Mouse (Mus musculus) cerebral cortex, adult 2 months (tissue): ENCODE data around the gene Calm3.

Experiments
- WGBS: fragments of 180-500 bp; shearing (Covaris S2); methylation state at CpG from one replicate; pipeline ENCODE4 v1.1.7; 2018; 5-methylcytosine and 5-hydroxymethylcytosine counted together

Gene Calm3

DNA sequence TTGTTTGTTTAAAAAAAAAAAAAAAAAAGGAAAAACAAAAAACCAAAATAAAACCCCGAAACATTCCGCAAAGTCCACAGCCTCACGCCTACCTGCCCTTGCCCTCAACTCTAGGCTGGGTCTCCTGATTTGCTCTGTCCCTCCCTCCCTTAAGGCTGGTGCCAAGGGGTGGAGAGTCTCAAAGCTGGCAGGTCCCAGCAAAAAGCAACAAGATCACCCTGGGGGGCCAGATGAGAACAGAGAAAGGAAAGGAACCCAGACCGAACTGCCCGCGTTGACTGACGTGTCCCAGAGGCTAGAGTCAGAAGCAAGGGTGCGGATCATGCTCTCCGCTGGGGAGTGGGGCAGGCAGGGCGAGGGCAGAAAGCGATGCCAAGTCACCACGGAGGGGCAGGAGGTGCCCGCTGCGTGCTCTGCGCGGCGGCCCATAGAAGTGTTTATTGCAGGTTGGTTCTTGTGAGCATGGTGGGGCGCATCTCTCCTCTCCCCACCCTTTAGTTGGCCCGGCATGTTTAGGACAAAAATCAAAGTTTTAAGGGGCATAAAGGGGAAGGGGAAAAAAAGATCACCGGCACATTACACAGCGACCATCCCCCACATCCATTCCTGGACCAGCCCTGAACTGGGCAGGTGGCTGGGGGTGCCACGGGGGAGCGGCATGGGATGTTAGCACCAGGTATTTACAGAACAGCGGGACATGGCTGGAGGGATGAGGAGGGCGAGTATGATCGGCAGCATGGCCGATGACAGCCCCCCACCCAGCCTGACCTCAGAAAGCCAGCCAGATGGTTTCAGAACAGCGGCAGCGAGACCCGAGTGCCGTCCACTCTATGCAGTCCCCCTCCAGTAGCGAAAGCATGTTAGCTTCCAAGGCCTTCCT, 8.2 kb downstream of the Calm3 start:
- 75% methylated on average over 32 of the region's 32 CpGs for WGBS

DNA sequence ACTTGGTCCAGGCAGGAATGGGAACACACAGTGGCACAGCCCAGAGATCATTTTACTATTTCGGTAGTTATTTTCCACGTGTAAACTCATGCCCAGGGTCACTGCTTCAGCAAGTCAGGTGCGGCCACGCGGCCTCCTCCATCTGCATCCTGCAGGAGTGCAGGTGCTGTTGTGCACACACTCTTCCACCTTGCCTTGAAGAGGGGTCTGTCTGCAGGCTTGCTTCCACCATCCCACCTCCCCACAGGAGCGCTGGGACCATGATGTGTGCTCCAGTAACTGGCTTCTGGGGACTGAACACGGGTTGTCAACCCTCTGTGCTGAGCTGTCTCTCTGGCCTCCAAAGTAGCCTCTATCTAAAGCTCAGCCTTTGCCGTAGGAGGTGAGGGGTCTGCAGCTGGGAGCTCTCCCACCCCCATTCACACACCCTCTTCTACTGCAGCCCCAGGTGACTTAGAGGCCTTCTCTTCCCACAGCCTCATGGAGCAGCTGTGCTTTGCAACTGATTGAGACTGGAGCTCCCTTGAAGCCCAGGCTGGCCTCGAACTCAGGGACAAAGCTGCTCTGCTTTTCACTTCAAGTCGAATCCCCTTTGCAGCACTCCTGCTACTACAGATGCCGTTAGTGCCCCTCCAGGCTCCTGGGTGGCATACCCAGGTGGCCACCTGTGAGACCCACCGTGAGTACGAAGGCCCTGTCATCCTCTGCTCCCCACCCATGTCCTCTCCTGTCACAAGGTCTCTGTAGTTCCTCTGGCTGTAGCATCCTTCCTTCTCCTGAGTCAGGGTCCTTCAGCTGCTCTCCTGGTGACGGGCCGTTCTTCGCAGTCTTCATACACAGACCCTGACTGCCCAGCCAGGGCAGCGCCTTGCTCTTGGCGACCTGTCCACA, 9.2 kb downstream of the Calm3 start:
- WGBS = 72% methylated on average over 18 of the region's 18 CpGs

DNA sequence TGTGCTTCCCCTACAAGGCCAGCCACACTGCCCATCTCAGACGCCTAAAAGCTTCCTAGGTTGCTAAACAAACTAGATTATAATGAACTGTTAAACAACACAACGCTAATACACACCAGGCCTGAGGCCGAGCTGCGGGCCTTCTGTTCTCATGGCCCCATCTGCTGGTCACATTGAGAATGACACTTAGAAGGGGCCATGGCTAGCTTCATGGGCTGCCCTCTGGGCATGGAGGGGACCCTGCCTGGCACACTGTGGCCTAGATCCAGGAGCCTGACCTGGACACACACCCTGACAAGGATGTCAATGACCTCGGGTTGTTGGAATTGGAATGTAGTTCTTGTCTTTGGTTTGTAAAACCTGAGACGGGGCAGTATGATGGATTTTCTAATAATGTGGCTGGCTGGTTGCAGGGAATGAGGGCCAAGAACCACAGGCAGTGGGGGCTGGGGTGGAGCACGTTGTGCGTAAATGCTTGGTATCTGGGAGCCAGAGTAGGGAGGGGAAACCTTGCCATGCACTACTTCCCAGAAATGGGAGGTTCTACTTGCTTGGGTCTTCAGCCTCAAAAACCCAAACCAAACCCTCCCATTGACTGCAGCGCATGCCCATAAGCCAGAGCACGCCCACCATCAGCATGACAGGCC, 10.0 kb downstream of the Calm3 start:
- 17% methylated on average over 10 of the region's 10 CpGs for WGBS

GRCm38 (mm10) chr7:16912360-16912759, 11.6 kb downstream of the Calm3 start:
- 90% methylated on average over 6 of the region's 6 CpGs for WGBS

DNA sequence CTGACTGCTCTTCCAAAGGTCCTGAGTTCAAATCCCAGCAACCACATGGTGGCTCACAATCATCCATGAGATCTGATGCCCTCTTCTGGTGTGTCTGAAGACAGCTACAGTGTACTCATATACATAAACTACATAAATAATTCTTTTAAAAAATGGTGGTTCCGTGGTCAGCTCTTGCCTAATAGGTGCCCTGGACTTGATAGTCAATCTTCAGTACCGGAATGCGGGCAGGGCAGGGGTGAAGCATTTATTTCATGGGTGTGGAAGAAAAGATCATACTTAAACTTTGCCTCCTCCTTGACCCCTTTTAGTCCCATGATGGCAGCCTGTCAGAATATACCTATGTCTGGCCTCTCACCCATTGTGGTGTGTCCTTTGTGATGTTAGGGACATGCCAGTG, 12.0 kb downstream of the Calm3 start:
- WGBS = 93% methylated on average over 3 of the region's 3 CpGs

- WGBS = 59% methylated on average over 10 of the region's 10 CpGs
Observed at GRCm38 (mm10) chr7:16909909-16910308, 14.0 kb downstream of the Calm3 start.

DNA sequence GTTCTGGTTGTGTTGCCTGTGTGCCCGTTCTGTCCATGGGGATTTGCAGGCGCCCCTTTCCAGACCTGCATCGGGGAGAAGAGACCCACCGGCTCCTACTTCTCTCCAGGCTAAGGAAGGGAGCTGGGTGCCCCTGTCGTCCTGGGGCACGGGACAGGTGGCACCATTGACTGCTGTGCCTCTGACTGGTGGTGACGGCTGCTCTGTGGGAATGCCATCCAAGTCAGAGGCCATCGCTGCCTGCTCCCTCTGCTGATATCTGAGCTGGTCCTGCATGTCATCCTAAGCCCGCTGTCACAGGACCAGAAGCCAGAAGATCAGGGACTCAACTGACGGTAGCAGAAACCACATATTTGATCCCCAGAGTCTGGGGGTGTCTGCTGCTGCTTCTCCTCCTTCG, 15.1 kb downstream of the Calm3 start:
- WGBS = 84% methylated on average over 11 of the region's 11 CpGs

DNA sequence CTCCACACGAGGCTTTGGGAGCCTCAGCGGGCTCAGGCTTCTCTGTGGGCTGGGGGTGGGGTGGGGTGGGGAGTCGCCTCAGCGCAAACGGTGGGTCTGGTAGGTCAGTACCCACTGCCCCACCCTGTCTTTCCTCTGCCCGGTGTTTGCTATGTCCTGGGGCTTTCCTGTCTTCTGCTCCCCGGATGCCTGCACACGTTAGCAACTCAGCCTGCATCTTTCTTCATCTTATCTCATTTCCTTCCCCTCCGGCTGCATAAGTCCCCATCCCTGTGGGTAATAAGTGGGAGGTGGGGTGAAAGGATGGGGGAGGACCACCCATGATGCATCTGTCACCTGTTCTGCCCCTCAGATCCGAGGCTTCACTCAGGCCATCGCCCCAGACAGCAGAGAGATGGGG, 15.5 kb downstream of the Calm3 start:
- WGBS = 72% methylated on average over 11 of the region's 11 CpGs

GRCm38 (mm10) chr7:16907842-16908241, 16.1 kb downstream of the Calm3 start:
- 83% methylated on average over 7 of the region's 7 CpGs for WGBS

DNA sequence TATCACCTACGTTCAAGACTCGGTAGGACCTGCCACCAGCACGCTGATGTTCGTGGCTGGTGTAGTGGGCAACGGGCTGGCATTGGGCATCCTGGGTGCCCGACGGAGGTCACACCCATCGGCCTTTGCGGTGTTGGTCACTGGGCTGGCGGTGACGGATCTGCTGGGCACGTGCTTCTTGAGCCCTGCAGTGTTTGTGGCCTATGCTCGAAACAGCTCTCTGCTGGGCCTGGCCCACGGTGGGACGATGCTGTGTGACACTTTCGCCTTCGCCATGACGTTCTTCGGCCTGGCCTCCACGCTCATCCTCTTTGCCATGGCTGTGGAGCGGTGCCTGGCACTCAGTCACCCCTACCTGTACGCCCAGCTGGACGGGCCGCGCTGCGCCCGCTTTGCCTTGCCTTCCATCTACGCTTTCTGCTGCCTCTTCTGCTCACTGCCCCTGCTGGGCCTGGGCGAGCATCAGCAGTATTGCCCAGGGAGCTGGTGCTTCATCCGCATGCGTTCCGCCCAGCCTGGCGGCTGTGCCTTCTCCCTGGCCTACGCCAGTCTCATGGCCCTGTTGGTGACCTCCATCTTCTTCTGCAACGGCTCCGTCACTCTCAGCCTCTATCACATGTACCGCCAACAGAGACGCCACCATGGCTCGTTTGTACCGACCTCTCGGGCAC, 16.9 kb downstream of the Calm3 start:
- WGBS = 96% methylated on average over 41 of the region's 41 CpGs

DNA sequence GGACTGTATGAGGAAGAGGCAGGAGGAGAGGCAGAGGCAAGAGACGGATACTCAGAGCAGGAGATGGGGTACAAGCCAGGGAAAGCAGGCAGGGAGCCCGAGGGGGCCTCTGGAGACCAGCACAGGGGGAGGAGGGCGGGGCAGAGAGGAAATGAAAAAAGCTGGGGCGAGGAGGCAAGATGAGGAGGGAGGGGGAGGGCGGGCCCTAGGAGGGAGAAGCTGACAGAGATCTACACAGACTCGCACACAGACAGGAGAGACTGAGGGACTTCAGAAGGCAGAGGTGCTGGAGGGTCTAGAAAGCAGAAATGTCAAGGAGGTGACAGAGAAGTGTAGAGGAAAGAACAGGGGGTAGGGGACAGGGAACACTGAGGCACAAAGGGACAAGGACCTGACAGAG, 17.6 kb downstream of the Calm3 start, which contains the start of gene Ptgir:
TSS of gene Ptgir (plus strand) at position 210 of the 400 bp plus-strand sequence.
- 55% methylated on average over 6 of the region's 6 CpGs for WGBS

DNA sequence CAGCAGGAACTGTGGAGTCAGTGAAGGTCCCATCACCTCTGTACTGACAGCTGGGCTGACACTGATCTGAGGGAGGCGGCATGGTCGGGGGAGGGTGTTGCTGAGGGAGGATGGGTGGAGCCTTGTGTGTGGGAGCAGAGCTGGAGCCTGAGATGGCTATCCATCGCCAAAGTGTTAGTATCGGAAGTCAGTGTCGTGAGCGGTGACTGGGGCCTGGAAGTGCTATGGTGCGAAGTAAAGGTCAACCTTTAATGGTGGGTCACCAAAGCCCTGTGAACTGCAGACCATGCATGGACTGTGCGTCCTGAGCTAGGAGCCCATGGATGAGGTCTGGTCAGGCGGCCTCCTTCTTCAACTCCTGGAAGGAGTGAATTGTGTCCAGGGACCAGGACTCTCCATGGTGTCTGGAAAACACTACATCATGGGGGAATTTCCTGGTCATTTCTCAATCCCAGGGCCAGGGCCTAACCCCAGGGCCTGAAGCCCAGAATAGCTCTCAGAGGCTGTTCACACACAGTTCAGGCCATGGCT, 18.4 kb downstream of the Calm3 start:
- WGBS = 68% methylated on average over 9 of the region's 9 CpGs

DNA sequence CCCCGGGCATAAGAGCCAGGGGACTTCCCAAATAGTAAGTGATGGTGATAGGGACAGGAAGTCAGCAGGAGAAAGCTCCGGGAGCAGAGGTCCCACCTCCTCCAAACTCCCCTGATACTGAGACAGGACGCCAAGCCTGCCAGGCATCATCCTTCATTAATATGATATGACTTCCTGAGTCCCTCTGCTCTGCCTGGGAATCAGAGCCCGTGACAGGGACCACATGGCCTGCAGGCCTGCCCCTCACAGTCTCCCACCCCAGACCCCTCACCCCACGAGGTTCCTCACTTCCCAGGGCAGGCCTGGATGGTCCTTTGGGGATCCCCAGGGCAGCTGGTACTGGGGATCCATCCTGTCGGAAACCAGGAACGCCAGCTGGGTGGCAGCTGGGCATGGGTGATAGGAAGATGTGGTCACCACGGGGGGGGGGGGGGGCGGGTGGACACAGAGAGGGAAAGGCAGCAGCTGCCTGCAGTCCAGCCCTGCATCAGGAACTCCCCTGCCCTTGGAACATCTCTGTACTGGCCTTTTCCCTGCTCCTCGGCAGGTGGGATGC, 19.7 kb downstream of the Calm3 start:
- 73% methylated on average over 7 of the region's 10 CpGs for WGBS

DNA sequence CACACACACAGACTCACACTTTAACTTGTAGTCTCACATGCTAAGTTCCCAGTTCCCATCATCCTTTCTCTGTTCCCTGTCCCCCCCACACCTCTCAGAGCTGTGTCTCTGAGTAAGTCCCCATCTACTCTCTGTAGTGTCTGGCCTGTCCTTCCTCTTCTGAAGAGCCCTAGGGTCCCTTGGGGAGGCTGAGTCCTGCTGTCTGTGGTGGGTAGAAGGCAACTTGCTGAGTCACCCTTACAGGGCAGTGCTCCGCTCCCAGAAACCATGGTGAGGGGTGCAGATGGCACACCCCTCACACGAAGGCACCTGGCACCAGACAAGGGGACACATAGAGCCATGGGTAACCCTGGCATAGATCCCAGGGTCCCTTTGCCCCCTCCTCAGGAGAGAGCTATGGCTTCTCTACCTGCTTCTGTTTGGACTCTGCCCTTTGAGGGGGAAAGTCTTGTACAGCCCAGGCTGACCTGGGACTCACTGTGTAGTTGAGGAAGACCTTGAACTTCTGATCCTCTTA, 20.4 kb downstream of the Calm3 start:
- 83% methylated on average over 2 of the region's 2 CpGs for whole genome bisulfite sequencing

GRCm38 (mm10) chr7:16900526-16900925, 23.4 kb downstream of the Calm3 start:
- WGBS = 43% methylated on average over 5 of the region's 5 CpGs

DNA sequence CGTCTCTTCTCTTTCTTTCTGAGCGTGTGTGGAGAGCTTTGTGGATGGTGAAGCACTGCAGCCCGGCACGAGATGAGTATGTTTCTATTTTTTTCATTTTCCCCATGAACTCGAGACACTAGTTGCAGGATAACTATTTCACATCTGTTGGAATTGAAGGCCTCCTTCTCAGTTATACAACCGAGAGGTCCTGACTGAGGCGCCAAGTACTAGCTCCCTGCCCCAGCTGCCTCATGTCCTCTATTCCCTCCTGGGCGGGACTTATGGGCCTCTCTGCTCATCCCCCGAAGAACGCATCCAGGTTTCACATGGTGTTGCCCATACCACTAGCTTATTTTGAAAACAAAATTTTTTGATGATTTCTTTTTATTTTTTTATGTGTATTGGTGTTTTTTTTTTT, 28.4 kb downstream of the Calm3 start:
- WGBS = 41% methylated on average over 10 of the region's 10 CpGs

DNA sequence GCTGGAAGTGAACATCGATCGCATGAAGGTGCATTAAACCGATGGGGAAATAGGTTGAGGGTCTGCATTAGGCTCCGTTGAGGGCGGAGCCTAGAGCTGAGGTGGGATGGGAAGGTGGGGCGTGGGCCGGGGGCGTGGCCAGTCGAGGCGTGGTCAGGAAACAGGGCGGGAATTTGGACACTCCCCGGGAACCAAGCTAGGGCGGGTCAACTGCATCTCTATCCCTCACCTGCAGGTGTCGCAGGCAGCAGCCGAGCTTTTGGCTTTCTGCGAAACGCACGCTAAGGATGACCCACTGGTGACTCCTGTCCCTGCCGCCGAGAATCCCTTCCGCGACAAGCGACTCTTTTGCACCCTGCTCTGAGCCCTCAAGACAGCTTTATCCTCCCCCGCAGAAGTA, 28.9 kb downstream of the Calm3 start:
- 1% methylated on average over 24 of the region's 24 CpGs for WGBS

DNA sequence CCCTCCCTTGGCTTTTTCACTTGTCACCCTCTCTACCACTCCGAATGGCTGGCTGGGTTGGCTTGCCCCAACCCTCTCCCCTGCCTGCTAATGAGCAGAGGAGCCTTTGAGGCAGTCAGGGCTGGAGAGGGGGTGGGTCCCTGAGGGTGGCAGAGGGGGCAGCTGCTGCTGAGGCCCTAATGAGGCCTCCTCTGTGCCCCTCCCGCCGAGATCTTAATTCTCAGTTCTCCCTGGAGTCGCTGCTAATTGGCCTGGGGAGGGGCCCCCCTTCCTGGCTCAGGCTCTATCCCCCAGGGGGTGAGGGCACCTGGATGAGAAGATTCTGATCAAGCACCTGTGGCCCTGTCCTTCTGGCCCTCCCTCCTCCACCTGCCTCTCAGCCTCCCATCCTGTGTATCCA, 29.6 kb downstream of the Calm3 start:
- 43% methylated on average over 4 of the region's 4 CpGs for WGBS

DNA sequence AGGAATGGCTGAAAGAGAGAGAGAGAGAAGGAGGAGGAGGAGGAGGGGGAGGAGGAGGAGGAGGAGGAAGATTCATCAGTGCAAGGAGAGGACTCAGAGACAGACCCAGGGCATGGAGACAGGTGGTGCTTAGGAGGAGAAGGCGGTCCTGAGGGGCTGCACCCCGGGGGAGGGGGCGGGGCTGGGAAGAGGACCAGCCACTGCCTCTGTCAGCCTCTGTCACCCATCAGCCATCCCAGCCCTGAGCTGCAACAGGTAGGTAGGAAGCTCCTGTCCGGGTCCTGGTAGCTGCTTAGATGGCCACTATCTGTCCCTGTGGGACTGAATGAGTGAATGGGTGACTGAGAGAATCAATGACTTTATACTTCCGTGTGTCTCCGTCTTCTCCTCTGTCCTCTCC, 30.3 kb downstream of the Calm3 start:
- WGBS = 11% methylated on average over 5 of the region's 6 CpGs

GRCm38 (mm10) chr7:16892352-16892730, 31.6 kb downstream of the Calm3 start:
- 45% methylated on average over 9 of the region's 9 CpGs for WGBS
